Mouse (Mus musculus) thymus, postnatal 4 days (tissue): ENCODE data around the gene Grk4.
"Not testable (repeated sequence)": the region's sequence is repeated elsewhere in the genome, so short reads cannot be mapped to it uniquely, and the experiment has no call there.

Source experiments
- DNase-seq: peaks from one replicate; pipeline ENCODE4 v3.0.0; 2021

The Grk4 gene

GRCm38 (mm10) chr5:34714371-34714770 is 54.2 kb downstream of the Grk4 start:
- DNase-seq: not testable (repeated sequence)

- no peak for DNase-seq
Observed at GRCm38 (mm10) chr5:34714816-34715215, 54.6 kb downstream of the Grk4 start.

GRCm38 (mm10) chr5:34729141-34729540 is 69.0 kb downstream of the Grk4 start:
- no peak for DNase-seq

GRCm38 (mm10) chr5:34730255-34730654 is 70.1 kb downstream of the Grk4 start:
- DNase-seq: no peak

GRCm38 (mm10) chr5:34751477-34751876 is 91.3 kb downstream of the Grk4 start:
- DNase-seq: no peak

GRCm38 (mm10) chr5:34758762-34759161 is 98.6 kb downstream of the Grk4 start:
- no peak for DNase-seq

- no peak for DNase-seq
Observed at GRCm38 (mm10) chr5:34760850-34761508, 100.8 kb downstream of the Grk4 start.

GRCm38 (mm10) chr5:34761509-34761908 is 101.3 kb downstream of the Grk4 start, which contains the start of gene Htt:
Gene Htt, plus strand, starts transcription at chr5:34761740.
- peak; percentile 97 for DNase-seq

- DNase-seq: no peak
Observed at GRCm38 (mm10) chr5:34761934-34762611, 101.9 kb downstream of the Grk4 start.

- no peak for DNase-seq
Observed at GRCm38 (mm10) chr5:34771818-34772217, 111.6 kb downstream of the Grk4 start.

GRCm38 (mm10) chr5:34772696-34773245 is 112.6 kb downstream of the Grk4 start:
- DNase-seq: no peak

GRCm38 (mm10) chr5:34773392-34773791 is 113.2 kb downstream of the Grk4 start:
- no peak for DNase-seq

- DNase-seq: no peak
Observed at GRCm38 (mm10) chr5:34785027-34785426, 124.8 kb downstream of the Grk4 start.

- DNase-seq: no peak
Observed at GRCm38 (mm10) chr5:34791141-34791540, 131.0 kb downstream of the Grk4 start.

GRCm38 (mm10) chr5:34800292-34800953 is 140.2 kb downstream of the Grk4 start:
- no peak for DNase-seq
